Mouse (Mus musculus) urinary bladder, postnatal 25 days (tissue): ENCODE measurements at regions not wholly inside any gene's neighbourhood (a gene's known extent, or its start where the extent isn't known, plus 50 kb on each side); places are given as distances from the start of the nearest gene placed in this dataset.
A peak's percentile ranks its signal among the peaks of the same experiment; 100 is the strongest.
"Not testable (repeated sequence)": the region's sequence is repeated elsewhere in the genome, so short reads cannot be mapped to it uniquely, and the experiment has no call there.

Experiments
- DNase-seq: peaks from one replicate; pipeline ENCODE4 v3.0.0; 2022; ENCODE audit warnings: low spot score

- DNase-seq = not testable (repeated sequence)
Measured at GRCm38 (mm10) chr1:142108826-142109225, 1531.6 kb upstream of the B3galt2 start.

DNA sequence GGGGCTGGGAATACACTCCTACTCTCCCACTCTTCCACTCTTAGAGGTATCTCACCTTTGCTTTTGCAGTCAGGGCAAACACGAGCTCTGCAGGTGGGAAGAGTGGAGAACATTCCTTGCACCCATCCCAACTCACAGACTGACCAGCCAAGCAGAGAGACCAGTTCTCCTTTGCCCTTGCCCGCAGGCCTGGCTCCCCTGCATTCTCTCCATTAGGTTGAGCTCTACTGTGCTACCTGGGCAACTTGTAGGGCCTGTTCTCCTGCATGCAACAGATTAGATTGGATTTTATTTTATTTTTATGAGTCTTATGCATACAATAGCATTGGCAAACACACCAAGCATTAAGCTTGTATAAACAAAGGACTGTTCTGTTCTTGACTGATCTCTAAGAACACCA, 1483.2 kb upstream of the B3galt2 start:
- DNase-seq = peak; percentile 32

DNA sequence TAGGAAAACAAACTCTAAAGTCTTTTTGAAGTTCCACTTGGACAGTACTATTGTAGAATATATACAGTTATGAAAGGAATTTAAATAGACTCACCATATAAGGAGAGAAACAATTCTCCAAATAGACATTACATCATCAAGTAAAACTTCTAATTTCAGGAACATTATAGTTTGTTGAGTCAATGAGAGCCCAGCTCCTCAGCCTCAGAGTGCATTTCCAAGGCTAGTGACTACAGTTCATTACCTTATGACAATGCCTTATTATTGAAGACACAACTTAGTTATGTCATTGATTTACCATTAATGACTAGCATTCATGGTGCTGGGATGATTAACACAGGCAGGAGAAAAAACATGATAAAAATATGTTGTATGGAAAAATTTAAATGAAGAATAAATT, 1481.0 kb upstream of the B3galt2 start:
- no peak for DNase-seq

GRCm38 (mm10) chr1:142166945-142167344, 1473.5 kb upstream of the B3galt2 start:
- DNase-seq = no peak

- DNase-seq = no peak
Measured at GRCm38 (mm10) chr1:142171134-142171533, 1469.3 kb upstream of the B3galt2 start.

GRCm38 (mm10) chr1:142214778-142215177, 1425.7 kb upstream of the B3galt2 start:
- no peak for DNase-seq
